Mouse (Mus musculus) lung, adult 2 months (tissue): ENCODE results near the gene Gm11983. TPM values are rescaled to one million over a fixed set of nuclear protein-coding genes. Genes with fewer than 3 reads are reported as not detected.
"Not testable (repeated sequence)": the region's sequence is repeated elsewhere in the genome, so short reads cannot be mapped to it uniquely, and the experiment has no call there.

ENCODE experiments used
- DNase-seq: peaks from one replicate; pipeline ENCODE4 v3.0.0; 2022
- H3K4me1 ChIP-seq: fragments of 200-500 bp; 2 replicates; pipeline ENCODE4 v1.6.1; 2011; ENCODE audit warnings: low read length; ENCODE audit not compliant: control insufficient read depth, insufficient read depth
- H3K4me3 ChIP-seq: fragments of 200-500 bp; replicated peaks from 2 replicates; pipeline ENCODE3; 2011; ENCODE audit warnings: low read depth, mild to moderate bottlenecking, control low read depth, low read length; ENCODE audit errors: extremely low read depth
- CTCF ChIP-seq: fragments of 200-500 bp; IDR thresholded peaks from 2 replicates; pipeline ENCODE4 v1.5.1; 2011; ENCODE audit warnings: mild to moderate bottlenecking, low read length, control low read depth; ENCODE audit not compliant: insufficient read depth
- POLR2A ChIP-seq: fragments of 200-500 bp; IDR thresholded peaks from 2 replicates; pipeline ENCODE4 v1.6.1; 2011; ENCODE audit warnings: low read depth, mild to moderate bottlenecking, control low read depth, low read length, borderline replicate concordance; ENCODE audit errors: extremely low read depth
- WGBS: fragments of 180-500 bp; shearing (Covaris S2); methylation state at CpG from one replicate; pipeline ENCODE4 v1.1.7; 2018; 5-methylcytosine and 5-hydroxymethylcytosine counted together
- polyA plus RNA-seq: library from polyadenylated mRNA; depleted of rRNA; stranded (reverse); fragments of >200 nt; gene quantifications from 2 replicates; pipeline ENCODE4 v1.2.3, GENCODE M21; 2012

The Gm11983 gene
- polyA plus RNA-seq, 1 experiment: not detected

GRCm38 (mm10) chr11:6843831-6844230 is 6.4 kb upstream of the Gm11983 start:
- DNase-seq: no peak
- WGBS: 84% methylated on average over 2 of the region's 2 CpGs
- TF ChIP-seq CTCF (no peak), POLR2A (no peak)
- H3K4me1 ChIP-seq: no peaks in the 10 kb centered on the region
- H3K4me3 ChIP-seq: no peak overlapping the region

- TF ChIP-seq CTCF (no peak), POLR2A (no peak)
Measured at GRCm38 (mm10) chr11:6842160-6842559, 4.7 kb upstream of the Gm11983 start.

GRCm38 (mm10) chr11:6840775-6841174 is 3.3 kb upstream of the Gm11983 start:
- Histone ChIP-seq H3K4me3 (no peak overlapping the region), H3K4me1 (no peaks in the 10 kb centered on the region)
- 76% methylated on average over 3 of the region's 3 CpGs for WGBS
- TF ChIP-seq POLR2A (no peak), CTCF (no peak)
- DNase-seq: no peak

More at GRCm38 (mm10) chr11:6842160-6842559, 4.7 kb upstream of the Gm11983 start:
- Histone ChIP-seq H3K4me1 (no peaks in the 10 kb centered on the region), H3K4me3 (no peak overlapping the region)
- 80% methylated on average over 5 of the region's 5 CpGs for WGBS
- DNase-seq: no peak

GRCm38 (mm10) chr11:6834636-6835035 is 2.8 kb downstream of the Gm11983 start:
- WGBS: 65% methylated on average over 13 of the region's 13 CpGs
- DNase-seq: no peak
- no peaks in the 10 kb centered on the region for H3K4me1 ChIP-seq
- no peak overlapping the region for H3K4me3 ChIP-seq
- TF ChIP-seq POLR2A (no peak), CTCF (no peak)

GRCm38 (mm10) chr11:6833731-6834130 is 3.7 kb downstream of the Gm11983 start:
- DNase-seq: no peak
- Histone ChIP-seq H3K4me3 (no peak overlapping the region), H3K4me1 (no peaks in the 10 kb centered on the region)
- TF ChIP-seq POLR2A: no peak
- TF ChIP-seq CTCF: no peak
- 84% methylated on average over 9 of the region's 9 CpGs for WGBS

GRCm38 (mm10) chr11:6831931-6832330 is 5.5 kb downstream of the Gm11983 start:
- 53% methylated on average over 9 of the region's 9 CpGs for WGBS
- H3K4me1 ChIP-seq: no peaks in the 10 kb centered on the region
- H3K4me3 ChIP-seq: no peak overlapping the region
- DNase-seq: no peak
- TF ChIP-seq POLR2A: no peak
- no peak for TF ChIP-seq CTCF

- no peaks in the 10 kb centered on the region for H3K4me1 ChIP-seq
- TF ChIP-seq POLR2A (no peak), CTCF (no peak)
- H3K4me3 ChIP-seq: no peak overlapping the region
- DNase-seq: no peak
- WGBS: 20% methylated on average over 5 of the region's 5 CpGs
Measured at GRCm38 (mm10) chr11:6828196-6828595, 9.3 kb downstream of the Gm11983 start.

- TF ChIP-seq CTCF: no peak
- no peak for TF ChIP-seq POLR2A
- Histone ChIP-seq H3K4me1 (no peaks in the 10 kb centered on the region), H3K4me3 (no peak overlapping the region)
- whole genome bisulfite sequencing: 91% methylated on average over 3 of the region's 3 CpGs
- no peak for DNase-seq
Measured at GRCm38 (mm10) chr11:6826157-6826556, 11.3 kb downstream of the Gm11983 start.

GRCm38 (mm10) chr11:6823176-6823575 is 14.3 kb downstream of the Gm11983 start:
- WGBS: 78% methylated on average over 2 of the region's 2 CpGs
- Histone ChIP-seq H3K4me1 (no peaks in the 10 kb centered on the region), H3K4me3 (no peak overlapping the region)
- no peak for TF ChIP-seq CTCF
- no peak for DNase-seq

GRCm38 (mm10) chr11:6814486-6814885 is 23.0 kb downstream of the Gm11983 start:
- TF ChIP-seq POLR2A (no peak), CTCF (no peak)
- WGBS: 88% methylated on average over 4 of the region's 4 CpGs
- Histone ChIP-seq H3K4me1 (no peaks in the 10 kb centered on the region), H3K4me3 (no peak overlapping the region)
- no peak for DNase-seq

- H3K4me1 ChIP-seq, DNase-seq, H3K4me3 ChIP-seq: not testable (repeated sequence)
Measured at GRCm38 (mm10) chr11:6802879-6803278, 34.6 kb downstream of the Gm11983 start.
